Mouse (Mus musculus) heart, embryonic 13.5 days (tissue): ENCODE measurements around the gene Strada. TPM values are rescaled to one million over a fixed set of nuclear protein-coding genes. Genes with fewer than 3 reads are reported as not detected.

Experiments used
- ATAC-seq: fragments of 200-750 bp; cut with Nextera tagmentation; 2 replicates; pipeline ENCODE4 v1.8.0; 2017; ENCODE audit warnings: moderate TSS enrichment; ENCODE audit not compliant: insufficient number of reproducible peaks, low FRiP score, low TSS enrichment; ENCODE audit errors: extremely low read depth
- H3K27ac ChIP-seq: fragments of 300-500 bp; sonication (generic); replicated peaks from 2 replicates; pipeline ENCODE4 v1.5.1; 2015; ENCODE audit warnings: moderate library complexity, mild to moderate bottlenecking, inconsistent platforms
- H3K27me3 ChIP-seq: fragments of 300-500 bp; sonication (generic); replicated peaks from 2 replicates; pipeline ENCODE4 v1.6.1; 2015; ENCODE audit warnings: mild to moderate bottlenecking, inconsistent platforms
- H3K36me3 ChIP-seq: fragments of 300-500 bp; sonication (generic); 2 replicates; pipeline ENCODE4 v1.6.1; 2015; ENCODE audit warnings: mild to moderate bottlenecking, inconsistent platforms
- H3K4me1 ChIP-seq: fragments of 300-500 bp; sonication (generic); 2 replicates; pipeline ENCODE4 v1.6.1; 2015; ENCODE audit warnings: inconsistent platforms
- H3K4me2 ChIP-seq: fragments of 300-500 bp; sonication (generic); 2 replicates; pipeline ENCODE4 v1.6.1; 2015; ENCODE audit warnings: inconsistent platforms, mild to moderate bottlenecking, moderate library complexity
- H3K4me3 ChIP-seq: fragments of 300-500 bp; sonication (generic); 2 replicates; pipeline ENCODE4 v1.5.1; 2015; ENCODE audit warnings: moderate library complexity, mild to moderate bottlenecking, inconsistent platforms
- H3K9ac ChIP-seq: fragments of 300-500 bp; sonication (generic); 2 replicates; pipeline ENCODE4 v1.6.1; 2015; ENCODE audit warnings: inconsistent platforms, mild to moderate bottlenecking, moderate library complexity
- H3K9me3 ChIP-seq: fragments of 300-500 bp; sonication (generic); 2 replicates; pipeline ENCODE4 v1.6.1; 2016; ENCODE audit warnings: inconsistent platforms
- WGBS: fragments of 180-500 bp; shearing (Covaris S2); methylation state at CpG from one replicate; pipeline ENCODE4 v1.1.7; 2015; ENCODE audit warnings: mixed read lengths; 5-methylcytosine and 5-hydroxymethylcytosine counted together
- polyA plus RNA-seq: library from polyadenylated mRNA; unstranded; fragments of >200 nt; fragmentation: Nextera tagmentation; extraction: Ambion mirVana; gene quantifications from 2 replicates; pipeline ENCODE4 v1.2.1, GENCODE M21; 2015

Gene Strada
- polyA plus RNA-seq, 1 experiment from 2014 or later, result 18.9 TPM

DNA sequence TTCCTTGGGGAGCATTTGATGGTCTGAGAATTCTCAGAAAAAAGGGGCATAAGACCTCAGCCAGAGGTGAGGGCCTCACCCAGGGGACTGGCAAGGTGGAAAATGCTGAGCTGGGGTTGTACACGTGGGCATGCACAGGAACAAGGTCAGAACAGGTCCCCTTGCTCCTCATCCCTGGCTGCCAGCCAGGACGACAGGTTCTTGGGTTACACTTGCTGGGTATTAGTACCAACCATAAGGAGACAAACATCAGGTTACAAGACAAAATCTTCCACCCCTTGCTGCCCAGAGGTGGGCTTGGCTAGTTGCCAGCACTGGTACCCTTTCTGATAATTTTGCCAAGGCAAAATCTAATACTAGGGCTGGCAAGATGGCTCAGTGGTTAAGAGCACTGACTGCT is 39.7 kb downstream of the Strada start:
- Histone ChIP-seq H3K4me3 (no peak overlapping the region), H3K9ac (no peak overlapping the region), H3K27me3 (no peaks in the 10 kb centered on the region), H3K9me3 (no peaks in the 10 kb centered on the region), H3K4me1 (peaks cover 29% of the 10 kb centered on the region), H3K36me3 (peaks cover 54% of the 10 kb centered on the region), H3K27ac (no peak overlapping the region), H3K4me2 (no peak overlapping the region)
- 77% methylated on average over 2 of the region's 2 CpGs for WGBS
- ATAC-seq, result no peak

DNA sequence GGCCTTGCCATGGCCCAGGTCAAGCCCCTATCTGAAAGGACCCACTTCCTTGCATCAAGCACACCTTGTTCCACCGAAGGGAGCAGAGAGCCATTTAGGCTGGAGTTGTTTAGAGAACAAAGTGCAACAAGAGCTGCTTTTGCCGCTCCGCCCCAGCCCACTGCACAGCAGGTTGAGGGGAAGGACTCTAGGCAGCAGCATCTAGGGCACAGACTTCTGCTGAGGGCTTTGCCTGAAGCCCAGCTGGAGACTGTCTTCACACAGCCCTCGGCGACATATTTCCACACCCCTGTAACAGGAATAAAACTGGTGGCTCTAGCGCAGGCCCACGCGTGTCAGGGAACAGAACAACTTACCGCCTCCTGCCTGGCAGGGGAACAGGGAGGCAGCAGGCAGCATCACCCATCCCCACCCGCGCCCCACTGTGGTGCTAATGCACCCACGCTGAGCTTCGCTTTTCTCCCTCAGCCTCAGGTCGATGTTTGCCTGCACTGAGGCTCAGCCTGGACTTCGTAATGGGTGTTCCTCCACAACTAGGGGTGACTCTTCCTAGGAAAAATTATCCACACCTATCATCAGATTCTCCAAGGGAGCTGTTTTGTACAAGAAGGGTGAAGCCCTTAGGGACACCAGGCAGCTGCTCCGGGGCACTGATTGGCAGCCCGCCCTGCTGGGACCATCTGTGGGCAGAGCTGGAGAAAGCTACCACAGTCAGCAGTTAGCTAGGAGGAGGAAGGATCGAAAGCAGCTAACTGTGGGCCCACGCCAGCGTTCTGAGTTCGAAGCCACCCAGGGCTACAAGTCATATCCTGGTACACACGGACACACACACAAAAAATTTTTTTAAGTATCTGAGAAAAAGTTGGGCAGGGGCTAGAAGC is 40.9 kb downstream of the Strada start, which contains the start of the genes Gm10840 and Limd2:
Gm10840 (plus strand) TSS at position 10 of the 881 bp plus-strand sequence.
Limd2 (minus strand) TSS at position 20 of the 881 bp plus-strand sequence.
- peak within 1 kb of the TSS; percentile 92 for H3K27ac ChIP-seq
- WGBS, result 31% methylated on average over 22 of the region's 22 CpGs
- no peak for ATAC-seq
- no peaks in the 10 kb centered on the region for H3K27me3 ChIP-seq
- H3K9me3 ChIP-seq, result no peaks in the 10 kb centered on the region
- H3K4me1 ChIP-seq, result peaks cover 33% of the 10 kb centered on the region
- peak within 1 kb of the TSS; percentile 87 for H3K4me3 ChIP-seq
- H3K4me2 ChIP-seq, result peak within 1 kb of the TSS; percentile 93
- H3K9ac ChIP-seq, result peak within 1 kb of the TSS; percentile 96
- peaks cover 57% of the 10 kb centered on the region for H3K36me3 ChIP-seq

- H3K27me3 ChIP-seq, result no peaks in the 10 kb centered on the region
- H3K9me3 ChIP-seq, result no peaks in the 10 kb centered on the region
- peaks cover 57% of the 10 kb centered on the region for H3K36me3 ChIP-seq
- H3K4me2 ChIP-seq, result peak overlapping the region; percentile 93
- H3K9ac ChIP-seq, result peak overlapping the region; percentile 96
- peak; percentile 9; the same call in 1 of the 2 replicates for ATAC-seq
- H3K27ac ChIP-seq, result peak overlapping the region; percentile 92
- WGBS, result under 1% methylated on average over 75 of the region's 106 CpGs
- peak overlapping the region; percentile 87 for H3K4me3 ChIP-seq
- peaks cover 33% of the 10 kb centered on the region for H3K4me1 ChIP-seq
Observed at GRCm38 (mm10) chr11:106159921-106160840, 41.8 kb downstream of the Strada start.

GRCm38 (mm10) chr11:106159216-106159920 is 42.6 kb downstream of the Strada start:
- Histone ChIP-seq H3K27me3 (no peaks in the 10 kb centered on the region), H3K9me3 (no peaks in the 10 kb centered on the region), H3K4me1 (peaks cover 33% of the 10 kb centered on the region), H3K36me3 (peaks cover 58% of the 10 kb centered on the region), H3K4me3 (peak overlapping the region; percentile 87), H3K4me2 (peak overlapping the region; percentile 93), H3K9ac (peak overlapping the region; percentile 96), H3K27ac (peak overlapping the region; percentile 92)
- 1% methylated on average over 25 of the region's 25 CpGs for WGBS
- peak; percentile 10; the same call in 1 of the 2 replicates for ATAC-seq

DNA sequence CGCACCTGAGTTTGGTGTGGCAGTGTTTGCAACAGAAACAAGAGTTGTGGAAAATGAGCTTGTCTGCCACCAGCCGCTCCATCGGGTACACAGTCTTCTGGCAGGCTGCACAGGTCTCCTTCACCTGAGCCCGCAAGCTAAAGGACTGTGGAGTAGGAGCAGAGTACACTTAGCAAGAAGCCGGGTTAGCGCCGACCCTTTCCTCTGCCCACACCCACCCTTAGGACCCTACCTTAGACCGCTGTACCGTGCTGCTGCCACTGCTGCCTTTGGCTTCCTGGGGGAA is 43.1 kb downstream of the Strada start:
- Histone ChIP-seq H3K9me3 (no peaks in the 10 kb centered on the region), H3K4me1 (peaks cover 33% of the 10 kb centered on the region), H3K4me3 (peak overlapping the region; percentile 87), H3K4me2 (peak overlapping the region; percentile 93), H3K27me3 (no peaks in the 10 kb centered on the region), H3K36me3 (peaks cover 58% of the 10 kb centered on the region), H3K9ac (peak overlapping the region; percentile 96), H3K27ac (peak overlapping the region; percentile 92)
- WGBS, result 34% methylated on average over 9 of the region's 9 CpGs
- no peak for ATAC-seq

DNA sequence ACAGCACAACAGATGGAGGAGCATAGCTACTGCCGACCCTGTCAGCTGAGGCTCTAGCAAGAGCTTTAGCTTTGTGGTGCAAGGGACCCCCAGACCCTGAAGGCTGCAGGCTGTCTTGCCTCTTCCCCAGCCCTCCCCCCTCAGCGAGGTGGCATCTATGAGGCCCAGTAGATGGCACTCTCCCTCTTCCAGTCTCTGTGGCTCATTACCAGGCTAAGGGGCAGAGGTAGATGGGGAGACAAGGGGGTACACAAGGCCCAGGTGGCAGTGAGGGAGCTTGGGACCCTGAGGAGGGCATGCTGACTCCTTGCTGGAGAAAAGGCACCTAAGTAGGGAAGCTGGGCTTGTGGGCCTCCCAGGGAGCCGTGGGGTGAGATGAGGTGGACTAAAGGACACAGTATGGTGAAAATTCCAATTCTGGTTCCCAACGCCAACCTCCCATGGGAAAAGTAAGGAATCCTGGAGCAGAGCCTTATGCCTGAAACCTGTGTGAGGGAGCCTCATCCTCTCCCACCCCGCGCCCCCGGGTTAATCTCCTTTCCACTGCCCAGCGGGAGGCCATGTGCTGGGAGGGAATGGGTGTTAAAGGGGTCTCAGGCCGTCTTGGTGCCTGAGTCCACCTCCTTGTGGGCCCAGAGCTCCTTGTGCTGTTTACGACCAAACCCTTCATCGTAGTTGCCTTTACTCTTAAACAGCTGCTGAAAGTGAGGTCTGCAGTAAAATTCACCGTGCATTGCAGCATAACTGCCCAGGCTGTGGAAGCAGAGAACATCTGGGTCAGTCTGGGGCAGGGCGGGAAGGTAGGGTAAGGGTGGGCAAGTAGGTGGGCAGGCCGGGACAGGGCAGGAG is 43.7 kb downstream of the Strada start:
- Histone ChIP-seq H3K4me1 (peaks cover 33% of the 10 kb centered on the region), H3K27me3 (no peaks in the 10 kb centered on the region), H3K9me3 (no peaks in the 10 kb centered on the region), H3K4me3 (peak overlapping the region; percentile 87), H3K4me2 (peak overlapping the region; percentile 93), H3K27ac (peak overlapping the region; percentile 92), H3K36me3 (peaks cover 58% of the 10 kb centered on the region), H3K9ac (peak overlapping the region; percentile 96)
- no peak for ATAC-seq
- WGBS, result 56% methylated on average over 14 of the region's 14 CpGs

GRCm38 (mm10) chr11:106157154-106157553 is 44.8 kb downstream of the Strada start:
- Histone ChIP-seq H3K27ac (no peak overlapping the region), H3K9me3 (no peaks in the 10 kb centered on the region), H3K4me2 (no peak overlapping the region), H3K4me3 (no peak overlapping the region), H3K36me3 (peaks cover 59% of the 10 kb centered on the region), H3K9ac (no peak overlapping the region), H3K27me3 (no peaks in the 10 kb centered on the region), H3K4me1 (peaks cover 33% of the 10 kb centered on the region)
- no peak for ATAC-seq
- WGBS, result 79% methylated on average over 7 of the region's 7 CpGs

GRCm38 (mm10) chr11:106156257-106156656 is 45.7 kb downstream of the Strada start:
- no peak for ATAC-seq
- Histone ChIP-seq H3K27me3 (no peaks in the 10 kb centered on the region), H3K4me1 (peaks cover 31% of the 10 kb centered on the region), H3K36me3 (peaks cover 68% of the 10 kb centered on the region), H3K27ac (no peak overlapping the region), H3K4me3 (no peak overlapping the region), H3K9ac (no peak overlapping the region), H3K9me3 (no peaks in the 10 kb centered on the region), H3K4me2 (no peak overlapping the region)
- 71% methylated on average over 1 of the region's 1 CpGs for WGBS

GRCm38 (mm10) chr11:106155761-106156160 is 46.2 kb downstream of the Strada start:
- H3K4me2 ChIP-seq, result no peak overlapping the region
- no peak overlapping the region for H3K4me3 ChIP-seq
- H3K27me3 ChIP-seq, result no peaks in the 10 kb centered on the region
- no peak overlapping the region for H3K9ac ChIP-seq
- no peak overlapping the region for H3K27ac ChIP-seq
- H3K9me3 ChIP-seq, result no peaks in the 10 kb centered on the region
- H3K36me3 ChIP-seq, result peaks cover 73% of the 10 kb centered on the region
- WGBS, result 57% methylated on average over 3 of the region's 3 CpGs
- peaks cover 26% of the 10 kb centered on the region for H3K4me1 ChIP-seq
- ATAC-seq, result no peak

DNA sequence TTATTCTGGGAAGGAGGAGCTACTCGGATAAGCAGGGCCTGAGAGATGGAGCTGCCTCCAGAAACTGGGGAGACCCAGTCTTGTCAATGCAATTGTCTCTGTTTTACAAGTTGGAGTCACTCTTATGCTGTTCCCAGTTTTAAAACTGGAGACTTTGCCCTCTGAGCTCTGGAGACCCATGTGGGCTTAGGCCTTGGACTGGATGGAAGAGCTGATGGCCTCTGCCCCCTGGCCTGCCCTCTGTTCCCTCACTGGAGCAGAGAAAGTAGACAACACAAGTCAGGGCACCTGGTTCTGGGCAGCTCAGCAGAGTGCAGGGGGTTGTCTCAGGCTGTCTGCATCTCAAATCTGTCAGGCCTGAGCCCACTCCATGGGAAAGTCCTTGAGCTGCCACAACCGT is 47.2 kb downstream of the Strada start:
- whole genome bisulfite sequencing, result 55% methylated on average over 2 of the region's 2 CpGs
- Histone ChIP-seq H3K9ac (no peak overlapping the region), H3K36me3 (peaks cover 83% of the 10 kb centered on the region), H3K4me1 (peaks cover 23% of the 10 kb centered on the region), H3K4me3 (no peak overlapping the region), H3K4me2 (no peak overlapping the region), H3K9me3 (no peaks in the 10 kb centered on the region), H3K27ac (no peak overlapping the region), H3K27me3 (no peaks in the 10 kb centered on the region)
- ATAC-seq, result no peak
